Mouse (Mus musculus) liver, postnatal 0 days (tissue): ENCODE data around the gene Satb2. TPM values are rescaled to one million over a fixed set of nuclear protein-coding genes. Genes with fewer than 3 reads are reported as not detected.

Source experiments
- ATAC-seq: fragments of 200-750 bp; cut with Nextera tagmentation; 2 replicates; pipeline ENCODE4 v1.8.0; 2017; ENCODE audit warnings: mild to moderate bottlenecking, moderate library complexity
- DNase-seq: peaks from one replicate; pipeline ENCODE4 v3.0.0-alpha.2; 2016
- H3K27ac ChIP-seq: fragments of 300-500 bp; sonication (generic); 2 replicates; pipeline ENCODE4 v1.5.1; 2014; ENCODE audit warnings: antibody characterized with exemption, moderate library complexity, mild to moderate bottlenecking, low read depth
- H3K27me3 ChIP-seq: fragments of 300-500 bp; sonication (generic); 2 replicates; pipeline ENCODE4 v1.6.1; 2014; ENCODE audit warnings: low read length, control low read depth, mixed read lengths; ENCODE audit not compliant: insufficient read depth
- H3K36me3 ChIP-seq: fragments of 300-500 bp; sonication (generic); replicated peaks from 2 replicates; pipeline ENCODE4 v1.6.1; 2014; ENCODE audit warnings: mild to moderate bottlenecking, control low read depth, low read length, moderate library complexity, mixed read lengths; ENCODE audit not compliant: insufficient read depth
- H3K4me1 ChIP-seq: fragments of 300-500 bp; sonication (generic); 2 replicates; pipeline ENCODE4 v1.6.1; 2014; ENCODE audit warnings: antibody characterized with exemption, mild to moderate bottlenecking, control low read depth; ENCODE audit not compliant: insufficient read depth
- H3K4me2 ChIP-seq: fragments of 300-500 bp; sonication (generic); 2 replicates; pipeline ENCODE4 v1.6.1; 2014; ENCODE audit warnings: low read depth, mild to moderate bottlenecking, low read length, moderate library complexity, mixed read lengths
- H3K4me3 ChIP-seq: fragments of 300-500 bp; sonication (generic); 2 replicates; pipeline ENCODE4 v1.5.1; 2014; ENCODE audit warnings: low read depth, low read length
- H3K9ac ChIP-seq: fragments of 300-500 bp; sonication (generic); replicated peaks from 2 replicates; pipeline ENCODE4 v1.6.1; 2014; ENCODE audit warnings: mild to moderate bottlenecking, moderate library complexity
- H3K9me3 ChIP-seq: fragments of 300-500 bp; sonication (generic); 2 replicates; pipeline ENCODE4 v1.6.1; 2016; ENCODE audit warnings: mild to moderate bottlenecking, control low read depth, low read length, mixed read lengths
- CTCF ChIP-seq: sonication (generic); IDR thresholded peaks from 2 replicates; pipeline ENCODE4 v1.5.1; 2016; ENCODE audit warnings: antibody characterized with exemption, low read depth
- EP300 ChIP-seq: IDR thresholded peaks from 2 replicates; pipeline ENCODE4 v1.6.1; 2016; ENCODE audit warnings: antibody characterized with exemption, low read depth, mild to moderate bottlenecking
- WGBS: fragments of 180-500 bp; shearing (Covaris S2); extraction: QIAGEN DNeasy Blood & Tissue Kit; methylation state at CpG from one replicate; pipeline ENCODE4 v1.1.7; 2014; ENCODE audit not compliant: insufficient replicate concordance; 5-methylcytosine and 5-hydroxymethylcytosine counted together
- polyA plus RNA-seq: library from polyadenylated mRNA; unstranded; fragments of >200 nt; fragmentation: Nextera tagmentation; extraction: Ambion mirVana; gene quantifications from 2 replicates; pipeline ENCODE4 v1.2.1, GENCODE M21; 2015

Gene Satb2
- polyA plus RNA-seq, 1 experiment from 2014 or later, result 0.11 TPM

- no peak for DNase-seq
- WGBS, result 2% methylated on average over 27 of the region's 27 CpGs
- Histone ChIP-seq H3K4me3 (peak overlapping the region; percentile 25), H3K9ac (no peak overlapping the region), H3K4me2 (peak overlapping the region; percentile 26; the same call in 1 of the 2 replicates), H3K9me3 (no peaks in the 10 kb centered on the region), H3K36me3 (no peaks in the 10 kb centered on the region), H3K4me1 (peaks cover 4% of the 10 kb centered on the region; the same call in 1 of the 2 replicates), H3K27ac (no peak overlapping the region), H3K27me3 (peaks cover 85% of the 10 kb centered on the region)
- no peak for ATAC-seq
- TF ChIP-seq CTCF (no peak), EP300 (no peak)
Measured at GRCm38 (mm10) chr1:56980631-56981275, 2.3 kb upstream of the Satb2 start.

GRCm38 (mm10) chr1:56979531-56980395 is 1.3 kb upstream of the Satb2 start:
- no peak overlapping the region for H3K4me3 ChIP-seq

GRCm38 (mm10) chr1:56977201-56978100 is 999 bp downstream of the Satb2 start:
- 1% methylated on average over 45 of the region's 45 CpGs for WGBS
- Histone ChIP-seq H3K27ac (no peak overlapping the region), H3K27me3 (peaks cover 82% of the 10 kb centered on the region), H3K4me1 (peaks cover 4% of the 10 kb centered on the region; the same call in 1 of the 2 replicates), H3K9ac (no peak overlapping the region), H3K4me2 (no peak overlapping the region), H3K9me3 (no peaks in the 10 kb centered on the region), H3K4me3 (peak overlapping the region; percentile 15; the same call in 1 of the 2 replicates), H3K36me3 (no peaks in the 10 kb centered on the region)
- TF ChIP-seq CTCF, result peak; percentile 75
- no peak for TF ChIP-seq EP300
- DNase-seq (peak; percentile 73), ATAC-seq (no peak)

More at GRCm38 (mm10) chr1:56979531-56980395, 1.3 kb upstream of the Satb2 start:
- Histone ChIP-seq H3K9ac (no peak overlapping the region), H3K36me3 (no peaks in the 10 kb centered on the region), H3K9me3 (no peaks in the 10 kb centered on the region), H3K27ac (no peak overlapping the region), H3K4me2 (no peak overlapping the region), H3K27me3 (peaks cover 83% of the 10 kb centered on the region), H3K4me1 (peaks cover 4% of the 10 kb centered on the region; the same call in 1 of the 2 replicates)
- TF ChIP-seq EP300, result no peak
- TF ChIP-seq CTCF, result no peak
- DNase-seq (no peak), ATAC-seq (no peak)
- WGBS, result 5% methylated on average over 7 of the region's 7 CpGs

GRCm38 (mm10) chr1:56976825-56977104 is 1.7 kb downstream of the Satb2 start:
- no peak overlapping the region for H3K27ac ChIP-seq
- 1% methylated on average over 11 of the region's 11 CpGs for WGBS
- peaks cover 7% of the 10 kb centered on the region for H3K4me1 ChIP-seq
- ATAC-seq, result no peak
- DNase-seq, result no peak
- no peak for TF ChIP-seq CTCF
- TF ChIP-seq EP300, result no peak
- H3K9ac ChIP-seq, result no peak overlapping the region
- H3K9me3 ChIP-seq, result no peaks in the 10 kb centered on the region
- no peaks in the 10 kb centered on the region for H3K36me3 ChIP-seq
- H3K4me3 ChIP-seq, result peak overlapping the region; percentile 15; the same call in 1 of the 2 replicates
- peaks cover 82% of the 10 kb centered on the region for H3K27me3 ChIP-seq
- no peak overlapping the region for H3K4me2 ChIP-seq

GRCm38 (mm10) chr1:56976044-56976824 is 2.2 kb downstream of the Satb2 start:
- H3K27ac ChIP-seq, result no peak overlapping the region
- no peak overlapping the region for H3K4me3 ChIP-seq
- no peak overlapping the region for H3K9ac ChIP-seq
- H3K9me3 ChIP-seq, result no peaks in the 10 kb centered on the region
- no peak for ATAC-seq
- H3K4me1 ChIP-seq, result peaks cover 11% of the 10 kb centered on the region
- H3K4me2 ChIP-seq, result no peak overlapping the region
- H3K27me3 ChIP-seq, result peaks cover 84% of the 10 kb centered on the region
- TF ChIP-seq CTCF, result no peak
- TF ChIP-seq EP300, result no peak
- H3K36me3 ChIP-seq, result no peaks in the 10 kb centered on the region
- WGBS, result 3% methylated on average over 25 of the region's 25 CpGs
- no peak for DNase-seq
